10 mouse cellular contexts compared by ENCODE assay signal in the genomic region with DNA sequence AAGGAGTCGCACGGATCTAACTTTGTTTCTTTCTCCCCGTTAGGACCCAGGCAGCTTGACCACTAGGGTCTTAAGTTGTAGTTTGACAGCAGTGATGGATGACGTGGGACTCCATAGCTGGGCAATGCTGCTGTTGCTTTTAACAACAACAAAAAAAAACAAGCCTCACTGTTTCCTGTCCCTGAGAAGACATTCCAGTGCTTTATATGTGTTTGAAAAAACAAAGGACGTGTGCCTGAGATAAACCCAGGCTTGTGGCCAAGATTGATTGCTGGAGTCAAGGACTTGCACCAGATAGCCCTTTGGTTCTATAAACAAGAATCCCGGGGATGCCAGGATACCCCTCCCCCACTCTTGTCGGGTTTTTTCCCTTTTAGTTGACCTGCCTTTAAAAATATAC. TPM values are rescaled to one million over a fixed set of nuclear protein-coding genes. Genes with fewer than 3 reads are reported as not detected.
A peak's percentile ranks its signal among the peaks of the same experiment; 100 is the strongest.
DNase-seq lines count a peak whose midpoint lies in the region; ATAC-seq and TF ChIP-seq lines count a peak whose summit lies in the region.
"Had no signal": no experiment of that assay in that cellular context is flagged by ENCODE, and none has a peak within 500 bp of the region (broad histone marks: within the 10 kb centered on the region; RNA-seq: fewer than 3 reads in every experiment).

No protein-coding gene starts in this region.

- no peaks in the 10 kb centered on the region for H3K27me3 ChIP-seq in limb, embryonic 14.5 days (ENCODE audit: control insufficient read depth, insufficient read depth, low read length)
- no peaks in the 10 kb centered on the region for H3K27me3 ChIP-seq in limb, embryonic 10.5 days (ENCODE audit: low read depth, poor library complexity, severe bottlenecking)
- H3K27me3 ChIP-seq in forebrain, embryonic 14.5 days (replicated peaks; ENCODE audit: control insufficient read depth, insufficient read depth, low read length), result no peaks in the 10 kb centered on the region
- H3K27me3 ChIP-seq: limb, embryonic 12.5 days had no signal

- H3K4me2 ChIP-seq in limb, embryonic 14.5 days (replicated peaks; ENCODE audit: low read depth, low read length, severe bottlenecking), result no peak overlapping the region
- H3K4me2 ChIP-seq in forebrain, embryonic 14.5 days (ENCODE audit: low read length), result no peak overlapping the region
- H3K4me2 ChIP-seq: limb, embryonic 12.5 days had no signal

- peak; percentile 28 for DNase-seq in limb, embryonic 14.5 days (ENCODE audit: low spot score)
- no peak for DNase-seq in limb, embryonic 10.5 days (ENCODE audit: low spot score)
- peak; percentile 56 for DNase-seq in embryo, embryonic 11 days
- DNase-seq in kidney, postnatal 25 days, result peak; percentile 50 to 61
- DNase-seq in lung, postnatal 4 days, result peak; percentile 48 to 65
- DNase-seq in forebrain, embryonic 14.5 days (ENCODE audit: low spot score), result no peak
- no peak for DNase-seq in urinary bladder, postnatal 10 days (ENCODE audit: low spot score)
- DNase-seq: cerebellum, adult 2 months had no signal

- H3K9me3 ChIP-seq in limb, embryonic 14.5 days (ENCODE audit: control insufficient read depth, low read length), result no peaks in the 10 kb centered on the region
- H3K9me3 ChIP-seq in limb, embryonic 10.5 days (replicated peaks), result no peaks in the 10 kb centered on the region
- no peaks in the 10 kb centered on the region for H3K9me3 ChIP-seq in forebrain, embryonic 14.5 days (replicated peaks; ENCODE audit: control insufficient read depth, low read length)
- H3K9me3 ChIP-seq: limb, embryonic 12.5 days had no signal

- peaks cover 13% of the 10 kb centered on the region for H3K4me1 ChIP-seq in limb, embryonic 14.5 days (ENCODE audit: control insufficient read depth, insufficient read depth, low read length)
- peaks cover 37% of the 10 kb centered on the region for H3K4me1 ChIP-seq in limb, embryonic 10.5 days
- no peaks in the 10 kb centered on the region; the same call in 1 of the 2 replicates for H3K4me1 ChIP-seq in forebrain, embryonic 14.5 days (ENCODE audit: control insufficient read depth, insufficient read depth, low read length)

- H3K4me3 ChIP-seq in limb, embryonic 14.5 days (replicated peaks; ENCODE audit: low read length), result no peak overlapping the region
- H3K4me3 ChIP-seq in limb, embryonic 10.5 days, result no peak overlapping the region
- H3K4me3 ChIP-seq in forebrain, embryonic 14.5 days (ENCODE audit: low read depth, low read length), result no peak overlapping the region
- H3K4me3 ChIP-seq: limb, embryonic 12.5 days had no signal

- no peak for TF ChIP-seq POLR2A in limb, embryonic 14.5 days (IDR thresholded peaks at IDR 0.05; ENCODE audit: borderline replicate concordance, extremely low read depth, insufficient read depth, insufficient read length)

- no peak for ATAC-seq in limb, embryonic 14.5 days (ENCODE audit: low FRiP score, low read depth)
- ATAC-seq in forebrain, embryonic 14.5 days, result no peak
- ATAC-seq: activated CD4-positive, CD25-positive, alpha-beta regulatory T cell, adult 4 months had no signal

- no peak overlapping the region for H3K9ac ChIP-seq in limb, embryonic 14.5 days (ENCODE audit: low read depth, low read length, severe bottlenecking)
- no peak overlapping the region for H3K9ac ChIP-seq in forebrain, embryonic 14.5 days (ENCODE audit: low read length)
- H3K9ac ChIP-seq: limb, embryonic 12.5 days had no signal

- WGBS in limb, embryonic 14.5 days, result 13% methylated on average over 7 of the region's 7 CpGs
- 14% methylated on average over 7 of the region's 7 CpGs for WGBS in limb, embryonic 10.5 days
- 68% methylated on average over 7 of the region's 7 CpGs for WGBS in forebrain, embryonic 14.5 days

- H3K36me3 ChIP-seq in limb, embryonic 14.5 days (ENCODE audit: control insufficient read depth, insufficient read depth, low read length), result peaks cover 9% of the 10 kb centered on the region; the same call in 1 of the 2 replicates
- H3K36me3 ChIP-seq in limb, embryonic 10.5 days, result no peaks in the 10 kb centered on the region
- H3K36me3 ChIP-seq in forebrain, embryonic 14.5 days (ENCODE audit: control insufficient read depth, insufficient read depth, low read length), result no peaks in the 10 kb centered on the region
- H3K36me3 ChIP-seq: limb, embryonic 12.5 days had no signal

- H3K27ac ChIP-seq in limb, embryonic 14.5 days (replicated peaks; ENCODE audit: low read depth, low read length), result no peak overlapping the region
- no peak overlapping the region; the same call in 1 of the 2 replicates for H3K27ac ChIP-seq in limb, embryonic 10.5 days
- H3K27ac ChIP-seq in forebrain, embryonic 14.5 days (ENCODE audit: low read depth, low read length), result no peak overlapping the region
- H3K27ac ChIP-seq: limb, embryonic 12.5 days had no signal

RNA-seq across cellular contexts. Expression of a gene that starts 1.6 kb away (rescaled TPM):
- 1.0 and 1.2 TPM in 2 replicates for polyA plus RNA-seq in limb, embryonic 14.5 days (2012; rRNA removed)
- polyA plus RNA-seq in limb, embryonic 14.5 days (2014; fragmentation: Nextera tagmentation; extraction: Ambion mirVana), result 0.67 and 1.0 TPM in 2 replicates
- polyA plus RNA-seq in limb, embryonic 10.5 days (2016; fragmentation: Nextera tagmentation; extraction: Ambion mirVana), result 0.84 and 0.88 TPM in 2 replicates
- polyA plus RNA-seq in forebrain, embryonic 14.5 days (2014; fragmentation: Nextera tagmentation; extraction: Ambion mirVana), result 0.41 TPM in 1 of 2 replicates, not detected in the other
- polyA plus RNA-seq: activated CD4-positive, CD25-positive, alpha-beta regulatory T cell, adult 4 months had no signal

RNA-seq across cellular contexts. Expression of a gene that starts 39.8 kb away (rescaled TPM):
- polyA plus RNA-seq in limb, embryonic 14.5 days (2012; rRNA removed), result not detected in 2 replicates
- not detected in 2 replicates for polyA plus RNA-seq in limb, embryonic 14.5 days (2014; fragmentation: Nextera tagmentation; extraction: Ambion mirVana)
- polyA plus RNA-seq in limb, embryonic 10.5 days (2016; fragmentation: Nextera tagmentation; extraction: Ambion mirVana), result not detected in 2 replicates
- polyA plus RNA-seq in forebrain, embryonic 14.5 days (2014; fragmentation: Nextera tagmentation; extraction: Ambion mirVana), result not detected in 2 replicates
- polyA plus RNA-seq: activated CD4-positive, CD25-positive, alpha-beta regulatory T cell, adult 4 months; cerebellum, adult 2 months; limb, embryonic 12.5 days had no signal

RNA-seq across cellular contexts. Expression of a gene that starts 47.8 kb away (rescaled TPM):
- polyA plus RNA-seq in limb, embryonic 14.5 days (2012; rRNA removed), result 5.9 and 8.2 TPM in 2 replicates
- 4.4 and 6.5 TPM in 2 replicates for polyA plus RNA-seq in limb, embryonic 14.5 days (2014; fragmentation: Nextera tagmentation; extraction: Ambion mirVana)
- 14.7 and 16.1 TPM in 2 replicates for polyA plus RNA-seq in limb, embryonic 10.5 days (2016; fragmentation: Nextera tagmentation; extraction: Ambion mirVana)
- polyA plus RNA-seq in forebrain, embryonic 14.5 days (2014; fragmentation: Nextera tagmentation; extraction: Ambion mirVana), result not detected in 2 replicates
- polyA plus RNA-seq: limb, embryonic 12.5 days had no signal

Comparison
In these comparisons a context has a peak if more than half of its experiments do, and no peak if none do; other contexts are left out.
1. DNase-seq: peak in limb, embryonic 14.5 days (single experiment), embryo, embryonic 11 days (single experiment), kidney, postnatal 25 days (2 of 2) and lung, postnatal 4 days (2 of 2); none in limb, embryonic 10.5 days (single experiment), forebrain, embryonic 14.5 days (single experiment) and urinary bladder, postnatal 10 days (single experiment).